Mouse (Mus musculus): ENCODE measurements around the gene Spin1. TPM values are rescaled to one million over a fixed set of nuclear protein-coding genes. Genes with fewer than 3 reads are reported as not detected.

Spin1 gene
- total RNA-seq, 2 experiments from 2014 or later = 162 to 167 TPM

GRCm38 (mm10) chr13:51161672-51162071, 61.0 kb downstream of the Spin1 start:
- peak overlapping the region; percentile 69 for H3K27ac ChIP-seq
- TF ChIP-seq CTCF (conservative IDR thresholded peaks at IDR 0.05) = no peak
- no peak for DNase-seq (ENCODE audit: low spot score in 2 of 2)
- H3K4me3 ChIP-seq = no peak overlapping the region

GRCm38 (mm10) chr13:51162246-51162645, 61.6 kb downstream of the Spin1 start:
- no peak overlapping the region for H3K4me3 ChIP-seq
- peak overlapping the region; percentile 69 for H3K27ac ChIP-seq
- DNase-seq (ENCODE audit: low spot score in 2 of 2) = no peak
- no peak for TF ChIP-seq CTCF (conservative IDR thresholded peaks at IDR 0.05)

DNA sequence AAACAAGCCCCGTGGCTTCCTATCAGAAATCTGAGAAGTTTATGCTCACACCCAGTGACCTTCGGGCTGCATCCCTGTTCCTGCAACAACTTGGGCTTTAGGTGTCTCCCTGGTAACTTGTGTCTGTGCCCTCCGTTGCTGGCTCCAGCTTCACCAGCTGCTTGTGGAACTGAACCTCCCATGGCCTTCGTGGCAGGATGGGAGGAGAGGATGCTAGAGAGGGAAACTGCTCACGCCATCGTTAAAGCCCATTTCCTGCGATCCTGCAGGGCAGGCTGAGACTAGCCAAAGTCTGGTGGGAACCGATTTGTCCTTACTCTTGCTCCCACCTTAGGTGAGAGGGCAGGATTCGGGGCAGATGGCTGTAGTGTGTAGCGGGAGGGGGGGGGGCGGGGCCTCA, 66.0 kb downstream of the Spin1 start:
- Histone ChIP-seq H3K27ac (no peak overlapping the region), H3K4me3 (no peak overlapping the region)
- TF ChIP-seq CTCF (conservative IDR thresholded peaks at IDR 0.05) = no peak
- no peak for DNase-seq (ENCODE audit: low spot score in 2 of 2)

GRCm38 (mm10) chr13:51170215-51170614, 69.5 kb downstream of the Spin1 start:
- DNase-seq (ENCODE audit: low spot score in 2 of 2) = no peak

DNA sequence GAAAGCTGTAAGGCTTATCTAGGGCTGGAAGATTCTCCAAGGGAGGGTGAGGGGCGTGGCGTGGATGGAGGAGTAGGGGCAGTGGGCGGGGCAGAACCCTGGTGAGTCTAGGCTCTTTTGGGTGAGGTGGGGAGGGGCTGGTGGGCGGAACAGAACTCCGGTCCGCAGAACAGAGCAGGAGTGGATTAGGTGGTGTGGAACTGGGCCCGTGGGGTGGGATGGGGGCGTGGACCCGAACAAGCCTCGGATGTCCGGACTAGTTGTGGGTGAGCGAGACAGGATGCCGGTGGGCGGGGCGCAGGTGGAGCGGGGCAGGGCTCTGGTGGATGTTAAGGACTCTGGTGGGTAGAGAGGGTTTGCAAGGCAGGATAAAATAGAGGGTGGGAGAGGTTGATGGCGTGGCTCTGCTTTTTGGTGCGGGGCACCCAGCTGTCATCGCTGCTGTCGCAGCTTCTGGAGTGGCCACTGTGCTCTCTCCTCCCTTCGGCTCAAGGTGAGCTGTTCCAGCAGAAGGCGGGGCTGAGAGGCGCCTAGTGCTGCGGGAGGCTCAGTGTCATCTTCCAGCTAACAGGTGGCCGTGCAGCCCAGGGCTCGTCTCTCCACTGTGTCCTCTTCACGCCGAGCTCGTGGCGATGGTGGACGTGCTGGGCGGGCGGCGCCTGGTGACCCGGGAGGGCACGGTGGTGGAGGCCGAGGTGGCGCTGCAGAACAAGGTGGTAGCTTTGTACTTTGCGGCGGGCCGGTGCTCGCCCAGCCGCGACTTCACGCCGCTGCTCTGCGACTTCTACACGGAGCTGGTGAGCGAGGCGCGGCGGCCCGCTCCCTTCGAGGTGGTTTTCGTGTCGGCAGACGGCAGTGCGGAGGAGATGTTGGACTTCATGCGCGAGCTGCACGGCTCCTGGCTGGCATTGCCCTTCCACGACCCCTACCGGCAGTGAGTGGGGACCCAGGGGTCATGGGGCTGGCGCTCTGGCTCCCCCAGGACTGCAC, 70.3 kb downstream of the Spin1 start, which contains the start of gene Nxnl2:
Gene Nxnl2, plus strand, starts transcription at position 332 of the 990 bp plus-strand sequence.
- Histone ChIP-seq H3K27ac (no peak within 1 kb of the TSS), H3K4me3 (peak within 1 kb of the TSS; percentile 60)
- peak; percentile 71 for TF ChIP-seq CTCF (conservative IDR thresholded peaks at IDR 0.05)
- DNase-seq (ENCODE audit: low spot score in 2 of 2) = peak in 1 of 2 experiments; percentile 43

More at GRCm38 (mm10) chr13:51170215-51170614, 69.5 kb downstream of the Spin1 start:
- Histone ChIP-seq H3K4me3 (no peak overlapping the region), H3K27ac (no peak overlapping the region)
- TF ChIP-seq CTCF (conservative IDR thresholded peaks at IDR 0.05) = no peak

DNA sequence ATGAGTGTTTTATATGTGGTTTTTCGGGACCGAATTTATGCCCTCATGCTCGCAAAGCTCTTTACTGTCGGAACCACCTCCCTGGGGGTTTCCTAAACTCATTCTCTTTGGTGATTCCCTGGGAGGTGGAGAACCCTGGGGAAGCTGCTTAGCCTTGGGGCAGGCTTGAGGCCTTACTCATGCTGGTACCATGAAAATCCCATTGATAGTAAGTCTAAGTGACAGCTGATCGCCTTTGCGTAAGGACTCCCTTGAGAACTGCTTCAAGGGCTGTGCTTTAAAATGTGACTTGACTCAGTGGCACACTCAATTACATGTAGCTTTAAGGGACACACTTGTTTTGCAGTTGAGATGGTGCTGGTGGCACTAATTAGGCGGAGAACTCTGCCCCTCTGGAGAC, 71.9 kb downstream of the Spin1 start:
- no peak for TF ChIP-seq CTCF (conservative IDR thresholded peaks at IDR 0.05)
- Histone ChIP-seq H3K27ac (no peak overlapping the region), H3K4me3 (no peak overlapping the region)
- no peak for DNase-seq (ENCODE audit: low spot score in 2 of 2)

DNA sequence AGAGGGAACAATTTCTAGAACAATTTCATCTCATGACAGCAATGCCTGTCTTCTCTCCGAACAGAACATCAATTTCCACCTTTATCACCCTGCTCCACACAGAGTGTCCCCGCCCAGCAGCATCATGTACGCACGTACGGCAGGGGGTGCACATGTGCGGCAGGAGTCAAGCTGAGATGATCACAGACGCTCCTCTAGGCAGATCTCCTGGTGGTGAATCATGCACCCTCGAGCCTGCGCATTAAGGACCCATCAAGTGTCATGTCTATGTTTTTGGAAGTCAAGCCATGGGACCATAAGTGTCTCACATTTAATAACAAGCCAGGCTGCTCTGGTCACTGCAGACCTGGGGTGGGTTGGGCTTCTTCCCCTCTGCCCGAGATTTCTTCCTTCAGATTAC, 78.3 kb downstream of the Spin1 start:
- Histone ChIP-seq H3K27ac (no peak overlapping the region), H3K4me3 (no peak overlapping the region)
- DNase-seq (ENCODE audit: low spot score in 2 of 2) = no peak
- TF ChIP-seq CTCF (conservative IDR thresholded peaks at IDR 0.05) = no peak

- DNase-seq (ENCODE audit: low spot score in 2 of 2) = no peak
- H3K4me3 ChIP-seq = no peak overlapping the region
- no peak for TF ChIP-seq CTCF (conservative IDR thresholded peaks at IDR 0.05)
- no peak overlapping the region for H3K27ac ChIP-seq
Observed at GRCm38 (mm10) chr13:51179362-51179761, 78.7 kb downstream of the Spin1 start.

GRCm38 (mm10) chr13:51182236-51182635, 81.6 kb downstream of the Spin1 start:
- H3K4me3 ChIP-seq = no peak overlapping the region

DNA sequence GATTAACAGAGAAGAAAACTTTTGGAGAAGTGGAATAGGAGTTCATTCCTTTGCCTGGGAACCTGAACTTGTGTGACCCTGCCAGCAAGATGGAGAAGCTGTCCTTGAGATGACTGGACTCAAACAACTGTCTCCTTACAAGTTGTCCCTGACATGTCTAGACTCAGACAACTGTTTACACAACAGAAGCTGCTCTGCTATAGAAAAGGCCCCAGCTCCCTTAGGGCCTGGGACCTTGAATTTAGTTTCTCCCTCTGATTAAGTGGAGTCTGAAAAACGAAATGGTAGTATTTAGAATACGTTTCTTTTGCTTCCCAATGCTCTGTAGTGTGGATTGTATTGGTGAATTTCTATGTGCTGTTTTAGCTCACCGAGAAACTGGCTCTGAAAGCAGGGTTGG, 84.2 kb downstream of the Spin1 start:
- Histone ChIP-seq H3K4me3 (no peak overlapping the region), H3K27ac (no peak overlapping the region)
- no peak for DNase-seq (ENCODE audit: low spot score in 2 of 2)
- no peak for TF ChIP-seq CTCF (conservative IDR thresholded peaks at IDR 0.05)

More at GRCm38 (mm10) chr13:51182236-51182635, 81.6 kb downstream of the Spin1 start:
- H3K27ac ChIP-seq = no peak overlapping the region
- TF ChIP-seq CTCF (conservative IDR thresholded peaks at IDR 0.05) = no peak
- DNase-seq (ENCODE audit: low spot score in 2 of 2) = no peak

GRCm38 (mm10) chr13:51190336-51190735, 89.7 kb downstream of the Spin1 start:
- TF ChIP-seq CTCF (conservative IDR thresholded peaks at IDR 0.05) = no peak

GRCm38 (mm10) chr13:51191416-51192140, 90.9 kb downstream of the Spin1 start:
- peak; percentile 75 for TF ChIP-seq CTCF (conservative IDR thresholded peaks at IDR 0.05)
- DNase-seq (ENCODE audit: low spot score in 2 of 2) = peak in 1 of 2 experiments; percentile 34
- H3K4me3 ChIP-seq = no peak overlapping the region
- H3K27ac ChIP-seq = no peak overlapping the region

More at GRCm38 (mm10) chr13:51190336-51190735, 89.7 kb downstream of the Spin1 start:
- DNase-seq (ENCODE audit: low spot score in 2 of 2) = no peak
- Histone ChIP-seq H3K27ac (no peak overlapping the region), H3K4me3 (no peak overlapping the region)

DNA sequence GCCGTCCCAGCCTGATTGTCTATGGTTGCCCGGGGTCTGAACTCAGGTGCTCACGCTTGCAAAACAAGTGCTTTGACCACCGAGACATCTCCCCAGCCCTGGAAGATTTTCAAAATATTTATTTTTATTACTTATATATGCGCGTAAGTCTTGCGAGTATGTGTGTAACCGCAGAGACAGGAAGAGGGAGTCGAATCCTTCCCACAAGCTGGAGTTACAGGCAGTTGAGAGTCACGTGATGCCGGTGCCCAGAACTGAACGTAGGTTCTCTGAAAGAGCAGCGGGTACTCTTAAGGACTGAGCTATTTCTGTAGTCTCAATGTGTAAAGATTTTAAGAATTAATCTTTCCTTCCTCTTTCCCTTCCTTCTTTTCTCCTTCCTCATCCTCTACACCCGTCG, 93.2 kb downstream of the Spin1 start:
- no peak for TF ChIP-seq CTCF (conservative IDR thresholded peaks at IDR 0.05)
- no peak for DNase-seq (ENCODE audit: low spot score in 2 of 2)
- no peak overlapping the region for H3K27ac ChIP-seq
- no peak overlapping the region for H3K4me3 ChIP-seq
